Mouse (Mus musculus): Measurements from ENCODE around the gene Lrrc4. TPM values are rescaled to one million over a fixed set of nuclear protein-coding genes. Genes with fewer than 3 reads are reported as not detected.

Gene Lrrc4
- polyA plus RNA-seq, 1 experiment: 51.6 TPM

GRCm38 (mm10) chr6:28674686-28675085, 156.9 kb downstream of the Lrrc4 start:
- Histone ChIP-seq H3K27me3 (ENCODE audit: control insufficient read depth, insufficient read depth, low read length) (no peaks in the 10 kb centered on the region), H3K4me1 (ENCODE audit: control insufficient read depth, insufficient read depth, low read length) (no peaks in the 10 kb centered on the region), H3K27ac (ENCODE audit: insufficient read depth, low read length) (no peak overlapping the region), H3K4me3 (replicated peaks; ENCODE audit: insufficient read depth, low read depth, low read length) (no peak overlapping the region)
- TF ChIP-seq CTCF (IDR thresholded peaks at IDR 0.05; ENCODE audit: borderline replicate concordance, insufficient read depth, low read depth, low read length) (no peak), POLR2A (IDR thresholded peaks at IDR 0.05; ENCODE audit: borderline replicate concordance, insufficient read depth, low read length) (no peak)
- 90% methylated on average over 1 of the region's 1 CpGs for WGBS
- no peak for DNase-seq

GRCm38 (mm10) chr6:28672388-28672787, 159.2 kb downstream of the Lrrc4 start:
- Histone ChIP-seq H3K4me3 (replicated peaks; ENCODE audit: insufficient read depth, low read depth, low read length) (no peak overlapping the region), H3K27ac (ENCODE audit: insufficient read depth, low read length) (no peak overlapping the region), H3K27me3 (ENCODE audit: control insufficient read depth, insufficient read depth, low read length) (no peaks in the 10 kb centered on the region), H3K4me1 (ENCODE audit: control insufficient read depth, insufficient read depth, low read length) (peaks cover 8% of the 10 kb centered on the region)
- TF ChIP-seq CTCF (IDR thresholded peaks at IDR 0.05; ENCODE audit: borderline replicate concordance, insufficient read depth, low read depth, low read length): no peak
- no peak for TF ChIP-seq POLR2A (IDR thresholded peaks at IDR 0.05; ENCODE audit: borderline replicate concordance, insufficient read depth, low read length)
- 90% methylated on average over 1 of the region's 1 CpGs for WGBS
- no peak for DNase-seq

GRCm38 (mm10) chr6:28669251-28669650, 162.3 kb downstream of the Lrrc4 start:
- 74% methylated on average over 5 of the region's 5 CpGs for WGBS
- no peak overlapping the region for H3K27ac ChIP-seq (ENCODE audit: insufficient read depth, low read length)
- DNase-seq: no peak

GRCm38 (mm10) chr6:28667586-28667985, 164.0 kb downstream of the Lrrc4 start:
- H3K4me3 ChIP-seq (replicated peaks; ENCODE audit: insufficient read depth, low read depth, low read length): no peak overlapping the region
- 96% methylated on average over 1 of the region's 1 CpGs for WGBS
- no peak for TF ChIP-seq CTCF (IDR thresholded peaks at IDR 0.05; ENCODE audit: borderline replicate concordance, insufficient read depth, low read depth, low read length)
- TF ChIP-seq POLR2A (IDR thresholded peaks at IDR 0.05; ENCODE audit: borderline replicate concordance, insufficient read depth, low read length): no peak
- peak in 1 of 2 experiments; percentile 58 for DNase-seq
- peaks cover 8% of the 10 kb centered on the region for H3K4me1 ChIP-seq (ENCODE audit: control insufficient read depth, insufficient read depth, low read length)
- H3K27me3 ChIP-seq (ENCODE audit: control insufficient read depth, insufficient read depth, low read length): no peaks in the 10 kb centered on the region
- H3K27ac ChIP-seq (ENCODE audit: insufficient read depth, low read length): no peak overlapping the region

More at GRCm38 (mm10) chr6:28669251-28669650, 162.3 kb downstream of the Lrrc4 start:
- TF ChIP-seq CTCF (IDR thresholded peaks at IDR 0.05; ENCODE audit: borderline replicate concordance, insufficient read depth, low read depth, low read length): no peak
- no peak for TF ChIP-seq POLR2A (IDR thresholded peaks at IDR 0.05; ENCODE audit: borderline replicate concordance, insufficient read depth, low read length)
- Histone ChIP-seq H3K4me1 (ENCODE audit: control insufficient read depth, insufficient read depth, low read length) (peaks cover 8% of the 10 kb centered on the region), H3K27me3 (ENCODE audit: control insufficient read depth, insufficient read depth, low read length) (no peaks in the 10 kb centered on the region), H3K4me3 (replicated peaks; ENCODE audit: insufficient read depth, low read depth, low read length) (no peak overlapping the region)

- H3K4me1 ChIP-seq (ENCODE audit: control insufficient read depth, insufficient read depth, low read length): peaks cover 8% of the 10 kb centered on the region
- DNase-seq: no peak
- 80% methylated on average over 3 of the region's 3 CpGs for WGBS
- H3K27ac ChIP-seq (ENCODE audit: insufficient read depth, low read length): no peak overlapping the region
- TF ChIP-seq POLR2A (IDR thresholded peaks at IDR 0.05; ENCODE audit: borderline replicate concordance, insufficient read depth, low read length) (no peak), CTCF (IDR thresholded peaks at IDR 0.05; ENCODE audit: borderline replicate concordance, insufficient read depth, low read depth, low read length) (no peak)
- no peaks in the 10 kb centered on the region for H3K27me3 ChIP-seq (ENCODE audit: control insufficient read depth, insufficient read depth, low read length)
- no peak overlapping the region for H3K4me3 ChIP-seq (replicated peaks; ENCODE audit: insufficient read depth, low read depth, low read length)
Observed at GRCm38 (mm10) chr6:28664716-28665115, 166.8 kb downstream of the Lrrc4 start.

GRCm38 (mm10) chr6:28663670-28664069, 167.9 kb downstream of the Lrrc4 start:
- no peak overlapping the region for H3K4me3 ChIP-seq (replicated peaks; ENCODE audit: insufficient read depth, low read depth, low read length)

GRCm38 (mm10) chr6:28663004-28663403, 168.5 kb downstream of the Lrrc4 start:
- 83% methylated on average over 3 of the region's 3 CpGs for WGBS
- no peak overlapping the region for H3K4me3 ChIP-seq (replicated peaks; ENCODE audit: insufficient read depth, low read depth, low read length)
- no peak for DNase-seq
- peaks cover 2% of the 10 kb centered on the region; the same call in 1 of the 2 replicates for H3K4me1 ChIP-seq (ENCODE audit: control insufficient read depth, insufficient read depth, low read length)
- TF ChIP-seq CTCF (IDR thresholded peaks at IDR 0.05; ENCODE audit: borderline replicate concordance, insufficient read depth, low read depth, low read length) (no peak), POLR2A (IDR thresholded peaks at IDR 0.05; ENCODE audit: borderline replicate concordance, insufficient read depth, low read length) (no peak)
- H3K27ac ChIP-seq (ENCODE audit: insufficient read depth, low read length): no peak overlapping the region
- no peaks in the 10 kb centered on the region for H3K27me3 ChIP-seq (ENCODE audit: control insufficient read depth, insufficient read depth, low read length)

More at GRCm38 (mm10) chr6:28663670-28664069, 167.9 kb downstream of the Lrrc4 start:
- no peak for DNase-seq
- TF ChIP-seq CTCF (IDR thresholded peaks at IDR 0.05; ENCODE audit: borderline replicate concordance, insufficient read depth, low read depth, low read length) (no peak), POLR2A (IDR thresholded peaks at IDR 0.05; ENCODE audit: borderline replicate concordance, insufficient read depth, low read length) (no peak)
- peaks cover 8% of the 10 kb centered on the region for H3K4me1 ChIP-seq (ENCODE audit: control insufficient read depth, insufficient read depth, low read length)
- H3K27ac ChIP-seq (ENCODE audit: insufficient read depth, low read length): no peak overlapping the region
- 94% methylated on average over 5 of the region's 5 CpGs for WGBS
- no peaks in the 10 kb centered on the region for H3K27me3 ChIP-seq (ENCODE audit: control insufficient read depth, insufficient read depth, low read length)

- H3K4me1 ChIP-seq (ENCODE audit: control insufficient read depth, insufficient read depth, low read length): peaks cover 5% of the 10 kb centered on the region
- no peak for TF ChIP-seq POLR2A (IDR thresholded peaks at IDR 0.05; ENCODE audit: borderline replicate concordance, insufficient read depth, low read length)
- TF ChIP-seq CTCF (IDR thresholded peaks at IDR 0.05; ENCODE audit: borderline replicate concordance, insufficient read depth, low read depth, low read length): no peak
- no peak overlapping the region for H3K27ac ChIP-seq (ENCODE audit: insufficient read depth, low read length)
- WGBS: 41% methylated on average over 5 of the region's 5 CpGs
- DNase-seq: peak in 1 of 2 experiments; percentile 46
- H3K4me3 ChIP-seq (replicated peaks; ENCODE audit: insufficient read depth, low read depth, low read length): no peak overlapping the region
- H3K27me3 ChIP-seq (ENCODE audit: control insufficient read depth, insufficient read depth, low read length): no peaks in the 10 kb centered on the region
Observed at GRCm38 (mm10) chr6:28656511-28656910, 175.0 kb downstream of the Lrrc4 start.

Measured in cerebellum, adult 2 months (tissue).